Mouse (Mus musculus): ENCODE data around the gene Dlgap3. TPM values are rescaled to one million over a fixed set of nuclear protein-coding genes. Genes with fewer than 3 reads are reported as not detected.

Gene Dlgap3
- total and polyA plus RNA-seq, 2 experiments from 2014 or later: 0.15 to 0.57 TPM

DNA sequence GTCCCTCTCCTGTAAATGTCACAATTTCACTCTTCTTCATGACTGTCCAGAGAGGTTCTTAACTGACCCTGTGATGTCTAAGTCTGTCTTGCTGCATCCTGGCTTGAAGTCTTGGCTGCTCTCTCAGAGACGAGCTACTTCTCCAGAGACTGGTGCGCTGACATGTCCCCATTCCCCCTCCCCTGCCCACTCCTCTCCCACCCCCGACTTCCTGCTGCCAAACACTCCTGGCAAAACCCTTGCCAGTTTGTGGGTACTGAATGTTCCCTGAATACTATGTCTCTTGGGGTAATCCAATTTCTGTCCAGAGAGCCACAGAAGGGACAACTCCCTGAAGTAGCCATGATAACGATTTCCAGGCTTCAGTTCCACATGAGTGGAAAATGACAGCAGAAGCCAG, 57.1 kb downstream of the Dlgap3 start:
- 56% methylated on average over 4 of the region's 4 CpGs for WGBS
- H3K4me3 ChIP-seq (ENCODE audit: low read depth, low read length): no peak overlapping the region
- H3K4me2 ChIP-seq (ENCODE audit: low read depth, low read length): no peak overlapping the region
- no peak overlapping the region for H3K9ac ChIP-seq (replicated peaks; ENCODE audit: low read depth, low read length)
- DNase-seq (ENCODE audit: low spot score): no peak
- no peaks in the 10 kb centered on the region for H3K36me3 ChIP-seq (replicated peaks; ENCODE audit: control insufficient read depth, insufficient read depth, low read length)
- H3K4me1 ChIP-seq (ENCODE audit: control insufficient read depth, insufficient read depth): no peaks in the 10 kb centered on the region
- TF ChIP-seq EP300 (IDR thresholded peaks at IDR 0.05; ENCODE audit: low read depth) (no peak), CTCF (IDR thresholded peaks at IDR 0.05; ENCODE audit: low read depth) (no peak)
- no peak overlapping the region for H3K27ac ChIP-seq (ENCODE audit: low read depth)
- no peak for ATAC-seq (ENCODE audit: insufficient read depth, low read depth)
- H3K27me3 ChIP-seq (ENCODE audit: control insufficient read depth, insufficient read depth, low read length): peaks cover 51% of the 10 kb centered on the region
- H3K9me3 ChIP-seq (replicated peaks; ENCODE audit: control insufficient read depth, low read length): no peaks in the 10 kb centered on the region

DNA sequence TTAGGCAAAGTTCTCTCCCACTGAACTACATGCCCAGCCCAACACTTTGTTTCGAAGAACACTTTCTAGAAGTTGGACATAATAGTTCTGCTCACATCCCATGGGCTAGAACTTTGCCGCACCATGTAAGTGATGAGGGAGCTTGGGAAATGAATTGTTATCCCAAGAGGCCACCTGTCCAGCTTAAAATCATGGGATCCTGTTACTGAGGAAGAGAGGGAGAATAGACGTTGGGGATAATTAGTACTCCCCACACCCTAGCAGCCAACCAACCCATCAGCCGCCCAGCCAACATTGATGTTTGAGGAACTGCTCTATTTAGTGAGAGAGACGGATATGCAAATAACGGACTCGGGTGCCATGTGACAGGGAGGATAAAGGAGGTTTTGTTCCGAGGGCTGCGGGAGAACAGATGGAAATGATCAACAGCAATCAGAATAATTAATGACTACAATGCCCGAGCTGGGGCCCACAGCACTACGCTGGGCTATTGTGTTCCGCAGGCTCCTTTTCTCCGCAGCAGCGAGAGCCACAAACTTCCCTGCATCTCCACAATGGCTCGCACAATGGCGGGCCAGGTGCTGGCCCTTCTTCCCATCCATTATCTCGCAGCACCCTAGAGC, 58.2 kb downstream of the Dlgap3 start:
- H3K4me3 ChIP-seq (ENCODE audit: low read depth, low read length): no peak overlapping the region
- no peaks in the 10 kb centered on the region for H3K9me3 ChIP-seq (replicated peaks; ENCODE audit: control insufficient read depth, low read length)
- no peak overlapping the region for H3K4me2 ChIP-seq (ENCODE audit: low read depth, low read length)
- peaks cover 51% of the 10 kb centered on the region for H3K27me3 ChIP-seq (ENCODE audit: control insufficient read depth, insufficient read depth, low read length)
- ATAC-seq (ENCODE audit: insufficient read depth, low read depth) (no peak), DNase-seq (ENCODE audit: low spot score) (no peak)
- H3K36me3 ChIP-seq (replicated peaks; ENCODE audit: control insufficient read depth, insufficient read depth, low read length): no peaks in the 10 kb centered on the region
- 34% methylated on average over 17 of the region's 17 CpGs for WGBS
- H3K9ac ChIP-seq (replicated peaks; ENCODE audit: low read depth, low read length): no peak overlapping the region
- no peak for TF ChIP-seq EP300 (IDR thresholded peaks at IDR 0.05; ENCODE audit: low read depth)
- TF ChIP-seq CTCF (IDR thresholded peaks at IDR 0.05; ENCODE audit: low read depth): no peak
- H3K27ac ChIP-seq (ENCODE audit: low read depth): no peak overlapping the region
- no peaks in the 10 kb centered on the region for H3K4me1 ChIP-seq (ENCODE audit: control insufficient read depth, insufficient read depth)

DNA sequence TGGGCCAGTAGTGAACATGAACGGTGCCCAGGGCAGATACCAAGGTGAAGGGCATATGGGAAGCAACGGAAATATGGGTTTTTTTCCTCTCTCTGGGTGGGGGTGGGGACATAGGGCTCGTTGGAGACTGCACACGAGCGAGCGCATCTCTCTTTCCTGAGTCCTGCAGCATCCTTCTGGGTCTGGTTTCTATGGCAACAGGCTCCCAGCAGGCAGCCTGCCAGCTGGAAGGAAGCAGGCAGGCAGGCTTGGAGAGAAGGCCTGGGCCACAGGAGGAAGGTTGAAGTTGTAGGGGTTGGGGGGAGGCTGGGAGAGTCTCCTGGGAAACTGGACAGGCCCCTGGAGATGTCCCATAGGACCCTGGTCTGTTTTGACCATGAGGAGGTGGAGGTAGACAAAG, 63.0 kb downstream of the Dlgap3 start:
- no peaks in the 10 kb centered on the region for H3K9me3 ChIP-seq (replicated peaks; ENCODE audit: control insufficient read depth, low read length)
- no peaks in the 10 kb centered on the region for H3K36me3 ChIP-seq (replicated peaks; ENCODE audit: control insufficient read depth, insufficient read depth, low read length)
- H3K4me1 ChIP-seq (ENCODE audit: control insufficient read depth, insufficient read depth): no peaks in the 10 kb centered on the region
- 50% methylated on average over 6 of the region's 6 CpGs for WGBS
- TF ChIP-seq CTCF (IDR thresholded peaks at IDR 0.05; ENCODE audit: low read depth): no peak
- TF ChIP-seq EP300 (IDR thresholded peaks at IDR 0.05; ENCODE audit: low read depth): no peak
- H3K9ac ChIP-seq (replicated peaks; ENCODE audit: low read depth, low read length): no peak overlapping the region
- DNase-seq (ENCODE audit: low spot score) (no peak), ATAC-seq (ENCODE audit: insufficient read depth, low read depth) (no peak)
- no peak overlapping the region for H3K27ac ChIP-seq (ENCODE audit: low read depth)
- H3K4me3 ChIP-seq (ENCODE audit: low read depth, low read length): no peak overlapping the region
- no peak overlapping the region for H3K4me2 ChIP-seq (ENCODE audit: low read depth, low read length)
- peaks cover 26% of the 10 kb centered on the region for H3K27me3 ChIP-seq (ENCODE audit: control insufficient read depth, insufficient read depth, low read length)

DNA sequence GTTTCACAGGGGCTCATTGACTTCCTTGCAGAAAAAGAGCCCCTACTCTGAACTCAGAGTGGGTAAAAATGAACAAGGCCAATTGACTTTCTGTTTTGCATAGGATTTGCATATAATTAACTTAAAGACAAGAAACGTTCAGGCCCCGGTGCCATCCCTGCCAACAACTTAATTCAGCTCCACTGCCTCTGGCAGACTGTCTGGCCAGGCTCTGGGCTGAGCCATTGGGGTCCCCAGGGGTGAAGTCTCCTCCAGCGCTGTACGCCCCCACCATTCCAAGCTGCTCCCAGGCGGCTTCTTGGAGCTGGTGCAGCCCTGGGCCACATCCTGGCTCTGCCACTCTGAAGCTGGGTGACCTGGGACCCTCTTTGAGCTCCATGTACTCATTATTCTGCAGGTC, 63.5 kb downstream of the Dlgap3 start:
- no peaks in the 10 kb centered on the region for H3K36me3 ChIP-seq (replicated peaks; ENCODE audit: control insufficient read depth, insufficient read depth, low read length)
- 71% methylated on average over 5 of the region's 5 CpGs for WGBS
- DNase-seq (ENCODE audit: low spot score) (no peak), ATAC-seq (ENCODE audit: insufficient read depth, low read depth) (no peak)
- TF ChIP-seq CTCF (IDR thresholded peaks at IDR 0.05; ENCODE audit: low read depth) (no peak), EP300 (IDR thresholded peaks at IDR 0.05; ENCODE audit: low read depth) (no peak)
- H3K4me3 ChIP-seq (ENCODE audit: low read depth, low read length): no peak overlapping the region
- H3K4me2 ChIP-seq (ENCODE audit: low read depth, low read length): no peak overlapping the region
- no peak overlapping the region for H3K9ac ChIP-seq (replicated peaks; ENCODE audit: low read depth, low read length)
- no peak overlapping the region for H3K27ac ChIP-seq (ENCODE audit: low read depth)
- H3K4me1 ChIP-seq (ENCODE audit: control insufficient read depth, insufficient read depth): no peaks in the 10 kb centered on the region
- no peaks in the 10 kb centered on the region for H3K9me3 ChIP-seq (replicated peaks; ENCODE audit: control insufficient read depth, low read length)
- H3K27me3 ChIP-seq (ENCODE audit: control insufficient read depth, insufficient read depth, low read length): peaks cover 27% of the 10 kb centered on the region

DNA sequence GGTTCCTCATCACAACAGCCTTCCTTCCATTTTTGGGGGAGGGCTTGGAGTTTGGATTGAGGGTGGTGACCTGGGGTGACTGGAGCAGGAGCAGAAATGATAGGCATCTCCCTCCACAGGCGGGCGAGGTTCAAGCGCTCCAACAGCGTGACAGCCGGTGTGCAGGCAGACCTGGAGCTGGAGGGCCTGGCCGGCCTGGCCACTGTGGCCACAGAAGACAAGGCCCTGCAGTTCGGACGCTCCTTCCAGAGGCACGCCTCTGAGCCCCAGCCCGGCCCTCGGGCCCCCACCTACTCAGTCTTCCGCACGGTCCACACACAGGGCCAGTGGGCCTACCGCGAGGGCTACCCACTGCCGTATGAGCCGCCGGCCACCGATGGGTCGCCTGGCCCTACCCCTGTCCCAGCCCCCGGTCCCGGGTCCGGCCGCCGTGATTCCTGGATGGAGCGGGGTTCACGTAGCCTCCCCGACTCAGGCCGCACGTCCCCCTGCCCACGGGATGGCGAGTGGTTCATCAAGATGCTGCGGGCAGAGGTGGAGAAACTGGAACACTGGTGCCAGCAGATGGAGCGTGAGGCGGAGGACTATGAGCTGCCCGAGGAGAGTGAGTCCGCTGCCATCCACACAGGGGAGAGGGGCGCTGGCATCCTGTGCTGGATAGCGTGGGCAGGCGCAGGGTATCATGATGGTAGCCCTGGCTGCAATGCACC, 64.6 kb downstream of the Dlgap3 start:
- Histone ChIP-seq H3K4me3 (ENCODE audit: low read depth, low read length) (no peak overlapping the region), H3K27me3 (ENCODE audit: control insufficient read depth, insufficient read depth, low read length) (peaks cover 26% of the 10 kb centered on the region), H3K4me2 (ENCODE audit: low read depth, low read length) (no peak overlapping the region), H3K36me3 (replicated peaks; ENCODE audit: control insufficient read depth, insufficient read depth, low read length) (no peaks in the 10 kb centered on the region), H3K9ac (replicated peaks; ENCODE audit: low read depth, low read length) (no peak overlapping the region), H3K9me3 (replicated peaks; ENCODE audit: control insufficient read depth, low read length) (no peaks in the 10 kb centered on the region), H3K27ac (ENCODE audit: low read depth) (no peak overlapping the region), H3K4me1 (ENCODE audit: control insufficient read depth, insufficient read depth) (no peaks in the 10 kb centered on the region)
- no peak for ATAC-seq (ENCODE audit: insufficient read depth, low read depth)
- 80% methylated on average over 38 of the region's 40 CpGs for WGBS
- no peak for TF ChIP-seq EP300 (IDR thresholded peaks at IDR 0.05; ENCODE audit: low read depth)
- TF ChIP-seq CTCF (IDR thresholded peaks at IDR 0.05; ENCODE audit: low read depth): no peak
- DNase-seq (ENCODE audit: low spot score): no peak

Measured in heart, postnatal 0 days (tissue).